In the genomic region with DNA sequence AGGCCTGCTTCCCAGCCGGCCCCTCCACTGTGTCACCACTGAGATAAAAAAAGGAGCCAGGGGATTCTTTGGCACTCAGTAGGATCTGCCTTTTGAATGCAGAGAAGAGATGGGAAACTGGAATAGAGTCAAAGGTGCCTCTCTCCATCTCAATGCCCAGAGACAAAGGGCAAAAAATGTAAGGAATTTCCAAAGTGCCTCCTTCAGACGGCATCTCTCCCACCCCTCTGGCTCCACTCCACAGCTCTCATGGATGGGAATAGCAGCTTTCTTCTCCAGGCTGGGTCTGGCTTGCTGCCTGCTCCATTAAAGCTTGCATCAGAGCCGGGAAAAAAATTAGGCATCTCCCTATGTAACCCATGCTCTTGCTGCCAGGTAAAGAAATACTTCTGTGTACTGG, we compare ENCODE assay signal across 11 mouse cellular contexts. TPM values are rescaled to one million over a fixed set of nuclear protein-coding genes. Genes with fewer than 3 reads are reported as not detected.
A peak's percentile ranks its signal among the peaks of the same experiment; 100 is the strongest.
DNase-seq lines count a peak whose midpoint lies in the region; ATAC-seq and TF ChIP-seq lines count a peak whose summit lies in the region.
"Had no signal": no experiment of that assay in that cellular context is flagged by ENCODE, and none has a peak within 500 bp of the region (broad histone marks: within the 10 kb centered on the region; RNA-seq: fewer than 3 reads in every experiment).

No protein-coding gene starts in this region.

- no peak overlapping the region for H3K4me3 ChIP-seq in forebrain, embryonic 10.5 days
- no peak overlapping the region for H3K4me3 ChIP-seq in forebrain, embryonic 11.5 days (ENCODE audit: low read depth, low read length)
- no peak overlapping the region for H3K4me3 ChIP-seq in lung, embryonic 14.5 days (ENCODE audit: low read depth, low read length)
- H3K4me3 ChIP-seq: embryonic facial prominence, embryonic 13.5 days had no signal

- no peak for DNase-seq in forebrain, embryonic 10.5 days (ENCODE audit: extremely low spot score, low spot score)
- no peak for DNase-seq in forebrain, embryonic 11.5 days (ENCODE audit: low spot score)
- DNase-seq in lung, embryonic 14.5 days: peak; percentile 76
- no peak for DNase-seq in lung, adult 18-20 months
- peak; percentile 52 for DNase-seq in heart, postnatal 4 days
- DNase-seq in right cerebral cortex, postnatal 14 days: peak; percentile 67
- DNase-seq in thymus, adult 18-20 months: no peak
- DNase-seq in adrenal gland, adult 8-10 months: no peak
- DNase-seq: thymus, postnatal 25 days had no signal

- H3K36me3 ChIP-seq in forebrain, embryonic 10.5 days (replicated peaks): no peaks in the 10 kb centered on the region
- no peaks in the 10 kb centered on the region for H3K36me3 ChIP-seq in forebrain, embryonic 11.5 days (ENCODE audit: control insufficient read depth, insufficient read depth, low read length)
- no peaks in the 10 kb centered on the region for H3K36me3 ChIP-seq in lung, embryonic 14.5 days (ENCODE audit: insufficient read depth)
- H3K36me3 ChIP-seq: embryonic facial prominence, embryonic 13.5 days had no signal

- no peak overlapping the region for H3K9ac ChIP-seq in forebrain, embryonic 11.5 days (ENCODE audit: low read length)
- H3K9ac ChIP-seq in lung, embryonic 14.5 days: no peak overlapping the region
- H3K9ac ChIP-seq: embryonic facial prominence, embryonic 13.5 days had no signal

- H3K27ac ChIP-seq in forebrain, embryonic 10.5 days: peak overlapping the region; percentile 68
- no peak overlapping the region for H3K27ac ChIP-seq in forebrain, embryonic 11.5 days (ENCODE audit: low read depth, low read length)
- peak overlapping the region; percentile 81 for H3K27ac ChIP-seq in lung, embryonic 14.5 days (ENCODE audit: low read depth)
- H3K27ac ChIP-seq: embryonic facial prominence, embryonic 13.5 days had no signal

- peaks cover 53% of the 10 kb centered on the region for H3K4me1 ChIP-seq in forebrain, embryonic 10.5 days
- H3K4me1 ChIP-seq in forebrain, embryonic 11.5 days (replicated peaks; ENCODE audit: control insufficient read depth, insufficient read depth, low read length): peaks cover 25% of the 10 kb centered on the region
- peaks cover 46% of the 10 kb centered on the region for H3K4me1 ChIP-seq in lung, embryonic 14.5 days (ENCODE audit: insufficient read depth)

- TF ChIP-seq CTCF in lung, embryonic 14.5 days (IDR thresholded peaks at IDR 0.05; ENCODE audit: low read depth): no peak

- no peak for ATAC-seq in forebrain, embryonic 11.5 days (replicated peaks; ENCODE audit: low FRiP score)
- peak; percentile 30; the same call in 1 of the 2 replicates for ATAC-seq in lung, embryonic 14.5 days (ENCODE audit: insufficient read depth)

- H3K4me2 ChIP-seq in forebrain, embryonic 11.5 days (ENCODE audit: low read depth, low read length, severe bottlenecking): no peak overlapping the region
- H3K4me2 ChIP-seq in lung, embryonic 14.5 days: no peak overlapping the region
- H3K4me2 ChIP-seq: embryonic facial prominence, embryonic 13.5 days; liver, embryonic 11.5 days had no signal

- no peaks in the 10 kb centered on the region for H3K27me3 ChIP-seq in forebrain, embryonic 10.5 days (ENCODE audit: poor library complexity, severe bottlenecking)
- H3K27me3 ChIP-seq in forebrain, embryonic 11.5 days (ENCODE audit: control insufficient read depth, insufficient read depth, low read length): no peaks in the 10 kb centered on the region
- no peaks in the 10 kb centered on the region for H3K27me3 ChIP-seq in lung, embryonic 14.5 days (ENCODE audit: insufficient read depth, low read length)
- H3K27me3 ChIP-seq: embryonic facial prominence, embryonic 13.5 days had no signal

- H3K9me3 ChIP-seq in forebrain, embryonic 10.5 days: peaks cover 2% of the 10 kb centered on the region; the same call in 1 of the 2 replicates
- H3K9me3 ChIP-seq in forebrain, embryonic 11.5 days (ENCODE audit: control insufficient read depth, low read length): no peaks in the 10 kb centered on the region
- H3K9me3 ChIP-seq in lung, embryonic 14.5 days (ENCODE audit: low read depth, low read length): no peaks in the 10 kb centered on the region
- H3K9me3 ChIP-seq: embryonic facial prominence, embryonic 13.5 days had no signal

- 15% methylated on average over 3 of the region's 3 CpGs for WGBS in forebrain, embryonic 10.5 days
- WGBS in forebrain, embryonic 11.5 days: 18% methylated on average over 3 of the region's 3 CpGs
- 24% methylated on average over 3 of the region's 3 CpGs for WGBS in lung, embryonic 14.5 days

RNA-seq across cellular contexts. Expression of gene Podxl, which starts 37.4 kb away (rescaled TPM):
- 17.2 and 20.6 TPM in 2 replicates for polyA plus RNA-seq in forebrain, embryonic 10.5 days (2016; fragmentation: Nextera tagmentation; extraction: Ambion mirVana)
- polyA plus RNA-seq in forebrain, embryonic 11.5 days (2014; fragmentation: Nextera tagmentation; extraction: Ambion mirVana): 11.7 and 13.7 TPM in 2 replicates
- 28.9 and 29.7 TPM in 2 replicates for polyA plus RNA-seq in lung, embryonic 14.5 days (2014; fragmentation: Nextera tagmentation; extraction: Ambion mirVana)
- 10 to 100 TPM; 68.6 to 78.1 TPM for total RNA-seq in heart, postnatal 4 days (2021)
- total RNA-seq in adrenal gland, adult 8-10 months (2022): 10 to 100 TPM; 37.3 to 73.1 (median 61.3) TPM

Comparison
In these comparisons a context has a peak if more than half of its experiments do, and no peak if none do; other contexts are left out.
1. DNase-seq: peak in lung, embryonic 14.5 days (single experiment), heart, postnatal 4 days (single experiment) and right cerebral cortex, postnatal 14 days (single experiment); none in forebrain, embryonic 10.5 days (single experiment), forebrain, embryonic 11.5 days (single experiment), lung, adult 18-20 months (0 of 2), thymus, adult 18-20 months (0 of 2) and adrenal gland, adult 8-10 months (single experiment).